Mouse (Mus musculus): ENCODE measurements around the gene Ly6g6d.

GRCm38 (mm10) chr17:35077786-35078233 lies at the start of gene Ly6g6d:
- TF ChIP-seq POLR2A (IDR thresholded peaks at IDR 0.05; ENCODE audit: borderline replicate concordance, insufficient read depth, low read length) (peak; percentile 27; the same call in 1 of the 2 replicates), CTCF (IDR thresholded peaks at IDR 0.05; ENCODE audit: borderline replicate concordance, insufficient read depth, low read depth, low read length) (peak; percentile 46; the same call in 1 of the 2 replicates)

Data from cerebellum, adult 2 months (tissue).